Mouse (Mus musculus): ENCODE data around the gene Olfr544. TPM values are rescaled to one million over a fixed set of nuclear protein-coding genes. Genes with fewer than 3 reads are reported as not detected.

Olfr544 gene
- total RNA-seq (2023) = not detected

DNA sequence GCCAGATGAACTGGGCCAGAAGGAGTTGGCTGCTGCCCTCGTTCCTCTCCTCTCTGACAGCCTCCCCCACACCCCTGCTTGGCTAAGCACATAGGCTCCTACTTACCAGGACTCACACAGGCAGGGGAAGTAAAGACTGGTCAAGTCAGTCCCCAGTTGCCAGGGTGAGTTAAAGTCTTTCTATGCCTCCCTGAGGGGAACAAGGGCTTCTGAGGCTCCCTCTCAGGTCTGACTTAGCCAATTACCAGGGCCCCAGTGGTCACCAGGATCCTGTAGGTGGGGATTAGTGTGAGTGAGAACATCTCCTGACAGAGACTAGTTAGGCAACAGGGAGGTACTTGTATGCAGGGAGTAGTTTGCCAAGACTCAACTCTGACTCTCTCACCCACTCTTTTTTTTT is at the start of gene Olfr544:
Olfr544 (minus strand) TSS at position 153 of the 400 bp plus-strand sequence.

DNA sequence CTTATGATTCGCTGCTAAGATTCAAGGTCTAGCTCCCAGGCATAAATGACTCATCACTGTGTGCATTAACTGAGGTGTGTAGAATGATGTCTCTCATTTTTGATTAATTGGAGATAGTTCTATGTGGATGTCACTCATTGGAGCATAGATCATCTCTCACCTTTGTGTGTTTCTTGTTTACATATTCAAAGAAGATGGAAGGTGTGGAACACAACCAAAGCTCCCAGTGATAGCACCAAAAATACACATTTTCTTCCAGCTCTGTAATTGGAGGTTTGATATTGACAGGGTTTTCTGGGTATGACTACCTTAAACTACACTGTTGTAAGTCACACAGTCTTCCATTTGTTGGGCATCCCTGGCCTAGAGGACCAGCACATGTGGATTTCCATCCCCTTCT is 46.3 kb upstream of the Olfr544 start, which contains the start of gene Olfr547:
Olfr547 (plus strand) TSS at position 301 of the 400 bp plus-strand sequence.

GRCm38 (mm10) chr7:102499473-102499872 is 11.4 kb upstream of the Olfr544 start, which contains the start of gene Olfr545:
Gene Olfr545, minus strand, starts transcription at chr7:102499573.

GRCm38 (mm10) chr7:102481579-102481978 is 6.5 kb downstream of the Olfr544 start, which contains the start of gene Olfr543:
Gene Olfr543, minus strand, starts transcription at chr7:102481679.

DNA sequence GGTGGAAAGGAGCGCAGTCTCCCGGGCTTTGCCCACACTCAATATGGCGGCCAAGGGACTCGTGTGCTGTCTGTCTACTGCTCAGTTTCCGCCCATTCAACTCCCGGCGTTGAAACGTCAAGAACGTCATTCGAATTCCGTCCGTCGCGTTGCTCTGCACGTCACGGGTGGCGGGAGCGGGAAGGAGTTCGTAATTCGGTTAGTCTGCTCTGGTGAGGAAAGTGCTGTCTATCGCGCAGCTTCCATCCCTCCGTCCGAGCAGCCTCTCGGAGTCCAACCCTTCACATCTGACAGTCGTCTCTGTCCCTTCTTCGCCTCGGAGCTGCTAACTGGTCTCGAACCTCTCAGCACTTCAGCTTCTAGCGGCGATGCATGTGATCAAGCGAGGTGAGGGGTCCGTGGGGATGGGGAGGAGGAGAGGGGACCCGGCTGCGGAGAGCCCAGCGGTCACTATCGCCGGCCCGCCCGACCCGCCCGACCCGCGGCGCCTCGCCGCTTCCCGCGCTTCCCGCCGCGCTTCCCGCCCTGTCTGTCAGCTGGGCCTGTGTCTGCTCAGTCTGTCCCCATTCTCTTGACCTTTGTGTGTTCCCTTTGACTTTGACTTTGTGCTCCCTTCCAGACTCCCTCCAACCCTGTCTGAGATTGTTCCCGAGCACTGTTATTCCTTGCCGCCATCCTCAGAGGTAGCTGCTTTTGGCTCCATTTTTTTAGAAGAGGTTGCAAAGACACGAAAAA is 46.3 kb downstream of the Olfr544 start, which contains the start of gene Rrm1:
Rrm1 (plus strand) TSS at position 39 of the 735 bp plus-strand sequence.

Other genes with a start within 250 kb of the Olfr544 start
- 170 TPM for gene Rhog, start 232.3 kb downstream of the Olfr544 start, total RNA-seq (2023)
- gene Stim1, start 220.5 kb downstream of the Olfr544 start, total RNA-seq (2023) = 163 TPM
- 41.4 TPM for gene Rrm1, start 46.6 kb downstream of the Olfr544 start, total RNA-seq (2023)
- gene Olfr543, start 6.6 kb downstream of the Olfr544 start, total RNA-seq (2023) = not detected
- not detected for gene Olfr545, start 11.3 kb upstream of the Olfr544 start, total RNA-seq (2023)
- not detected for gene Olfr547, start 46.4 kb upstream of the Olfr544 start, total RNA-seq (2023)
- not detected for gene Olfr548-ps1, start 52.6 kb upstream of the Olfr544 start, total RNA-seq (2023)
- gene Olfr549, start 61.6 kb upstream of the Olfr544 start, total RNA-seq (2023) = not detected
- 49.0 TPM for gene Trim21, start 77.2 kb upstream of the Olfr544 start, total RNA-seq (2023)
- gene Olfr550, start 83.1 kb upstream of the Olfr544 start, total RNA-seq (2023) = not detected
- not detected for gene Olfr551, start 103.6 kb upstream of the Olfr544 start, total RNA-seq (2023)
- not detected for gene Olfr552, start 109.5 kb upstream of the Olfr544 start, total RNA-seq (2023)
- gene Olfr553, start 129.9 kb upstream of the Olfr544 start, total RNA-seq (2023) = not detected
- gene Olfr554, start 150.1 kb upstream of the Olfr544 start, total RNA-seq (2023) = not detected
- not detected for gene Olfr555, start 170.5 kb upstream of the Olfr544 start, total RNA-seq (2023)
- not detected for gene Olfr556, start 176.6 kb upstream of the Olfr544 start, total RNA-seq (2023)
- gene Trim68, start 199.0 kb upstream of the Olfr544 start, total RNA-seq (2023) = 11.6 TPM
- gene Olfr557, start 207.6 kb upstream of the Olfr544 start, total RNA-seq (2023) = not detected
- gene Olfr558, start 213.9 kb upstream of the Olfr544 start, total RNA-seq (2023) = not detected
- gene Olfr33, start 230.8 kb upstream of the Olfr544 start, total RNA-seq (2023) = not detected
- gene Olfr559, start 239.2 kb upstream of the Olfr544 start, total RNA-seq (2023) = not detected